Mouse (Mus musculus) common myeloid progenitor, adult 5-6 weeks (primary cell): ENCODE results near the gene Stxbp5l. TPM values are rescaled to one million over a fixed set of nuclear protein-coding genes. Genes with fewer than 3 reads are reported as not detected.
"Not testable (repeated sequence)": the region's sequence is repeated elsewhere in the genome, so short reads cannot be mapped to it uniquely, and the experiment has no call there.

Experiments used
- ATAC-seq: replicated peaks from 2 replicates; pipeline ENCODE4 v1.8.0; 2016; ENCODE audit warnings: low read depth, mild to moderate bottlenecking, moderate TSS enrichment, inconsistent platforms; ENCODE audit not compliant: poor library complexity, severe bottlenecking
- total RNA-seq: library from RNA; stranded (forward); fragments of 200-1000, 187-1606 nt; gene quantifications from 2 replicates; pipeline ENCODE4 v1.2.3, GENCODE M21; 2017

Stxbp5l gene
- not detected in 2 replicates for total RNA-seq

DNA sequence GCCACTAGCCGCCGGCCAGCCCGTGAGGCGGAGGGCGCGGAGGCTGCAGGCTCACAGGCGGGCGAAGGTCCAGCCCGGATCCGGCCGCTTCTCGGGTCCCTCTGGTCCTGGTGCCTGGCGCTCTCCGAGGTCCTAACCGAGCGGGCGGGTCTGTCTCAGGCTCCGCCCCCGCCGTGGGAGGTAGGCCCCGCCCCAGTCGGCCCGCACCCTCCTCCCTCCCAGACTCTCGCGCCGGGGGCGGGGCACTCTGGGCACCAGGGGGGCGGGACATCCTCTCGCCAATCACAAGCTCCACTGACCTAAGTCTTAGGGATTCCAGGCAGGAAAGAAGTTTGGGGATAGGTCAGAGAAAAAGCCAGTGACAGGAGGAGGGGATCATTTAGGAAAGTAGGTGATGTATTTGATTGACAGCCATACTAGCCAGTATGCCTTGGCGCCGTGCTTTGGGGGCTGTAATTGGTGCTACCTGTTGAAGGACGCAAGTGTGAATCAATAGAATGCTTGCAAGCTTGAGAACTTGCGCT is at the start of gene Stxbp5l:
TSS of gene Stxbp5l (minus strand) at position 142 of the 524 bp plus-strand sequence.
- ATAC-seq = peak; percentile 94

DNA sequence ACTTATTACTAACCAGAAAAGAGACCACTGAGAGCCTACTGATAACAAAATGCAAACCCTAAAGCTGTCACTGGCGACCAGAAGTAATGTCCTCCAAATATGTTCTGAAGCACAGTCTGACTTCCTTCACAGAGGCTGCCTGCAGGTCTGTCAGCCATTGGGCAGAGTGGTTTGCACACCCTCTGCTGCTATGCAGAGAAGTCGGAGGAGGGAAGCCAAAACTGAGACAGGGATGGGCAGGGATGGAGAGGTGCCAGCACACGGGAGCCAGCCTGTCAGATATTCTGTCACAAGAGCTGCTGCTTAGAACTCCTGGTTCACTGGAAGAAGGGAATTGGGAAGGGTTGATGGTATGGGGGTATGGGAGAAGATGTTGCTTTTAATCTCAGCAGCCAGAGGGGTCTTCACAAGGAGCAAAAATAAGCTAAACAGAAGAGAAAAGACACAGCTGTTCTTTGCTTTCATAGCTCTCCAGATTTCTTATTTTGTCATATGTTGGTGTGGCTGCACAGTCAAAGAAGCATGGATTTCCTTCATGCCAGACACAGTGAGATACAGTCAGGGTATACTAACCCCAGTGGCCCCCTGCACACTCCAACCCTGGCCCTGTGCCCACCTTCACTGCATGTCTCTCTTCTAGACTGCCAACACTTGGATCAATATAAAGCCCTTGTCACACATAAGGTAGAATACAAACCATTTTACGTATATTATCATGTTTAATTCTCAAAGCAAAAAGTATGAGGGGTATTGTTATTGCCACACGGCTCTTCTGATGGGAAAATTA is 48.8 kb upstream of the Stxbp5l start:
- ATAC-seq = no peak

DNA sequence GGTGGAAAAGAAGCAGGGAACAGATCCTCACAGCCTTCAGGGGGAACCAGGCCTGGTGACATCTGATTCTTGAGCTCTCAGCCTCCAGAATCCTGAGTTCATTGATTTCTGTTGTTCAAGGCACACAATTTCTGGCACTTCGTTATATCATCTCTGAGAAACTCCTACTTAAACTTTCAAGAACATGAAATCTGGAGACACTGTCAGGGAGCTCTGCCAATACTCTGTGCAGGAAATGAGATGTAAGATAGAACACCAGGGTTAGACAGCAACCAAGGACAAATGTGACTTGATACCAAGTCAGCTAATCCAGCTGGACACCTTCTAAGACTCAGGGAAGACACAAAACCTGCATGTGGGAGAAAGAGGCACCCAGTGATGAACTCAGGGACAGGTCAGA is 40.7 kb upstream of the Stxbp5l start:
- no peak for ATAC-seq

DNA sequence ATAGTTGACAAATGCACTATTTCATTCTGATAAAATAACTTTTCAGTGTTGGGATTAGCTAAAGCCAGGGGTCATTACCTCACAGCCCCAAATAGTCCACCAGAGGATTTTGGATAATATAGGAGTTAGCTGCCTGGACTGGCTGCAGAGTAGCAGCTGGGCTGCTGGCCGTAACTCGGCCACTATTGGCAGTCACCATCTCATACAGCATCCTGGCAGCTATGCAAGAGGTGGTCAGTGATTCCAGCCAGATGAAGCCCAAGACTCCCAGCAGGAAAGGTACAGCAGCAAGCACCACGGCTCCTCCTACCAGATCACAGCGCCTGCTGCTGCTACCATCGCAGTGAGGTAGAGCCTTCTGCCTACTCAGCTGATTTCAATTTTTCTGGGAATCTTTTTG is 38.1 kb upstream of the Stxbp5l start:
- no peak for ATAC-seq

DNA sequence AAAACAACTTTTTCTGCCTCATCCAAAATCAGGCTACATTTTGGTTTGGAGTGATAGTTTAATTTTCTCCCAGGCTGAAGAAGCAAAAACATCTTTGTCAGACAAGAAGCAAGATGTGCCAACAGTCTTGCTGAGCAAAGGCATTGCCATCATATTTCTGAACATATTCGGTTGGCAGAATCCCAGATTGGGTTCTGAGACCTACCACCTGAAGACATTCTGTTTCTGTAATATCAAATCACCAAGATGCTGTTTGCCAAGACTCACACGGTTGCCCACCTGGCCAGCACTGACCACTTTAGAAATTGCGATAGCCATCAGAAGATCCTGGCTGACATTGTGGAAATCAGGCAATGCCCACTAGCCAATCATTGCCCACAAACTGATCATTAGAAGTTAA is 37.1 kb upstream of the Stxbp5l start:
- no peak for ATAC-seq

DNA sequence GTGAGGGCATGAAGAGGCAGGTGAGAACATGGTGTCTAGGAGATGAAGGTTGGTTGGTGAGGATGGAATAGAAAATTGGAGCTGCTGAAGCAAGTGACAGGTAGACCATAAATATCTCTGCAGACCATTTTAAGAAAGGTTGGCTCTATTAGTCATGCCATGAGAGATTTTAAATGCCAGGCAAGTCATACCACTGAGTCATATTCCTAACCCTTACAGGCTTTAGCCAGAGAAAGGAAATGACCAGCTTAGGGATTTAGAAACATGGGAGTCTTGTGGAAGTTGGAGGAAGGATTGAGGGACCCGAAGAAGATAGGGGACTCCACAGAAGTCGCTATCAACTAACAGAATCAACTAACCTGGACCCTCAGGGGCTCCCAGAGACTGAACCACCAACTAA is 35.8 kb upstream of the Stxbp5l start:
- no peak for ATAC-seq

DNA sequence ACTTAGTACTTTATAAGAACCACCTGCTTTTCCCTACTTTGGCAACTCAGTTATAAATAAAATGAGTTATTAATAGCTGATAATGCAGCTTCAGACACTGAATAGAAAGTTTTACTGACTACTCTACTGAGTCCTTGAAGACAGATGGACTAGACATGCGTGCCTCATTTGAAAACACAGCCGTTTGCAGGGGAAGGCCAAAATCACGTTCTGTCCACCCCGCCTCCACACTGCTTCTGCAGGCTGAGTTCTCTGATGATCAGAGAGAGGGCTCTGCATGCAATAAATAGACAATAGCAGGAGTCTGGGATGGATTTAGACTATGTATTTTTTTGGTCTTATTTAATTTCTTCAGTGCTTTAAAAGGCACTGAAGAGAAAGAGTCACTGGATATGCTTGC is 20.8 kb upstream of the Stxbp5l start:
- no peak for ATAC-seq

DNA sequence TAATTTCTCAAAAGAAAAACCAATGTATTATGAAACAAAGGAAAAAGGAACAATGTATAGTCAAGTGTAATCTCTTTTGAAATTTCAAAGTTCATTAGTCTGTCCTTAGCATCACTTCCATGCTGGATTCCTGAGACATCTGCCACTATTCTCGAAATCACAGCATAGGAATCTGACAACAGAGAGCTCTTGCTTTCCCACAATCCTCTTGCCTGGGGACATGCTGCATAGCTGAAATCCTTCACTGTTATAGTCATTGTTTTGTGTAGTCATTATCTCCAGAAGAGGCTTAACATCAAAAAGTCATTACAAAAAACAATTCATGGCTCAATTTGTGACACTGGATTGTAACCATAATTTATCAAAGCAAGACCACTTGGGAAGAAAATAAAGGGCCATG is 20.2 kb upstream of the Stxbp5l start:
- ATAC-seq = no peak

DNA sequence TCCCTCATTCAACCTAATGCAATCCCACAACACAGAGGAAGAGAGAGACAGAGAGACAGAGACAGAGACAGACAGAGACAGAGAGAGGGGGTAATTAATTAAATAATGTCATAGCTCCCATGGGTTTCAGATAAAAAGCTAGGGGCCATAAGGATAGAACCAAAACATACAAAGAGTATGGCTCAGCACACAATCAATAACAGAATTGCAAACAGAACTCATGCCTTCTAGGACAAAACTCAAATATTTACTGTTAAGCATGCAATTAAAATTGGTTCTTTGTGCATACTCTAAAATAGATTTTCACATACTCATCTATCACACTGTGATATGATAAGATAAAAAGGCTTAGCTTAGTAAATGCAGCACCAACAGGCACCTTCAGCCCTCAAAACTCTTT is 5.2 kb upstream of the Stxbp5l start:
- no peak for ATAC-seq

DNA sequence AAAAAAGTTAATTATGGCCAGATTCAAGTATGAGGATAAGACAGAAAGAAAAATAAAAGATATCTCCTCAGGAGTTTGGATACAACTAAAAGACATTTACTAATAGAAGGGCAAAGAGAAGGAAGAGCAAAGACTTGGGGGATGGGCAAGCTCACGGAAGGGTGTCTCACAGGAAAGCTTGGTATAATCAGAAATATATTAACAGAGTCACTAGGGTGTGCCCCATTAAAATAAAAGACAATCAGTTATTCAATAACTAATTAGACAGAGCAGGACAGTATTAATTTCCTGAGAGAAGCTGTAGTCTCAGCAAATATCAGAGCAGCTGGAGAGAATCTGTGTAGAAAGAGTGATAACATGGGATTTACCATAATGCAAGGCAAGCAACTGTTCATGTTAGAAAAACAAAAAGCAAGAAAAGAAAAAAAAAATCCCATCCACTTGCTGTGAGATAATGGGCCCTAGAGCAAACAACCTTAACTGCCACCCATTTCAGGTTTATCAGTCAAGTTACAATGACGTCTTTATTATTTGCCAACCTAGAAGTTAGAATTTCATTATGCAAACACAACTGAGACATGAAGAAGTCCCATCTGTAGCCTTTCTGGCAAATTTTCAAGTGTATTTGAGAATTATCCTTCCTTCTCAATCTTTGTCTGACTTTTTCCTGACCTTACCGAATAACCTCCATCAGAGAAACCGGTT is 4.6 kb upstream of the Stxbp5l start:
- ATAC-seq = no peak

DNA sequence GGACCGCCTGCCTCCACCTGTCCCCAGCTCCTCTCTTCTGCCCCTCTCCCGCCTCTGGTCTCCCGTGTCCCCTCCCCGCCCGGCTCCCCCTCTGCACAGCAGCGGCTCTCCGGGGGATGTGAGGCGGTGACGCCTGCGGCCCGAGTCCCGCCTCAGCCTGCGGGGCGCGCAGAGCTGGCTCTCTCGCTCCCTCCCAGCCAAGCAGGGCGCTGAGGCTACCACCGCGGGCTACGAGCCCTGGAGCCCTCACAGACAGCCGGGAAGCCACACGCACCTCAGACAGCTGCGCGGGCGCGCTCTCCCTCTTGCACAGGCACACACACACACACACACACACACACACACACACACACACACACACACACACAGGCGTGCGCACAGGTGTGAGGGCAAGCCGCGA is 393 bp downstream of the Stxbp5l start:
- peak; percentile 36 for ATAC-seq

DNA sequence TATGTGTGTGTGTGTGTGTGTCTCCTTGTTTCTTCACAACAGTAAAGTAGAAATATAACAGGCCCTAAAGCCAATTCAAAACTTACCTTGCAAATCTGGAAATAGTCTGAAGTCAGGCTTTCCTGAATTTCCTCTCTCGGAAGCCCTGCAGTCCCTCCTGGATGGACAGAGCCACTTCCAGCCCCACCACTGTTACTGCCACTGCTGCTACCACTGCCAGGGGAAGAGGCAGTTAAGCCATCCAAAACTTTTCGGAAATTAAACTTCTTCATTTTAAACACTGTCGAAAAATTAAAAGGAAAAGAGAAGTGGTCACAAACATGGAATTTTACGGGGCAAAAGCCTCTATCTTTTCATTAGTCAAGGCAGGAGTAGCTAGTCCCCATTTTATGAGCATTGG is 1.3 kb downstream of the Stxbp5l start:
- no peak for ATAC-seq

DNA sequence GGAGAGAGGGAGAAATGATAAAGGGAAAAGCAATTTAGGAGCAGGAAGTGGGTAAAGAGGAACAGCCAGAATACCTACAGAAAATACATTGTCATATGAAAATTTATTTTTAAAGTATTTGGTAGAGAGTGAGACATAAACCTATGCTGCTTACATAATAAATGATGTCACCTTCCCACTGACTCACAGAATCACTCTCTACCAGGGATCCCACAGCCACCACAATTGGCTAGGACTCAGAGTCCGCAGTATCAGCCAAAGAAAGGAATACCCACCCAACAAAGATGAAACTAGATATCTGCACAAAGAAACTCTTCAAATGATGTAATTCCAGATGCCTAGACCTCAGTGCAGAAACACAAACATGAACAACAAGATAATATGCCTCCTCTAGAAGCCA is 12.0 kb downstream of the Stxbp5l start:
- no peak for ATAC-seq

DNA sequence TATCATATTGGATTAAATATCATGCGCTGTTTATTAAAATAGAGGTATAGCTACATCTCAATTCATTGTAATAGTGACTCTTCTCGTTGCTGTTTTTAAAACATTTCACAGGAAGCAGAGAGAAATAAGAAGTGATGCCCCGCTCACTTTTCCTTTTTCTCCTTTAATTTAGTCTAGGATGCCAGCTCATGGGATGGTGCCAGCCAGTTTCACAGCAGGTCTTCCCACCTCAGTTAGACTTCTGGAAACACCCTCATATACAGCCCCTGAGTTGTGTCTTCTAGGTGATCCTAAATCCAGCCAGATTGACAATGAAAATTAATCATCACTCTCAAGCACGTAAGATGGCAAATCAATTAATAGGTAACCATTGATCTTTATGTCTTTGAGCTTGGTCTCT is 17.3 kb downstream of the Stxbp5l start:
- ATAC-seq = no peak

DNA sequence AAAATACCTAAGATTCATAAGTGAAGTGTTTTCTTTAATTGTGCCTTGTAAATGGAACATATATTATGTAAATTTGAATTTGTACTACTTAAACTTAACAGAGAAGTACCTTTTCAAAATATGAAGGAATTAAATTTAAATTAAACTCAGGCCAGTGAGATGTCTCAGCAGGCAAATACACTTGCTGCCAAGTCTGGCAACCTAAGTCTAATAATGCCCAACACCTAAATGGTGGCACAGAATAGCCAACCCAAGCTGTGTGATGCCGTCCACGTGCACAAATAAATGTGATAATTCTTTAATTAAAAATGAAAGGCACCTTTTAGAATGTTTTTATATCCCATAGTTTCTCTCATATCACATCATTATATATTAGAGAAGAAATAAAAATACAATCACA is 20.8 kb downstream of the Stxbp5l start:
- ATAC-seq = no peak

DNA sequence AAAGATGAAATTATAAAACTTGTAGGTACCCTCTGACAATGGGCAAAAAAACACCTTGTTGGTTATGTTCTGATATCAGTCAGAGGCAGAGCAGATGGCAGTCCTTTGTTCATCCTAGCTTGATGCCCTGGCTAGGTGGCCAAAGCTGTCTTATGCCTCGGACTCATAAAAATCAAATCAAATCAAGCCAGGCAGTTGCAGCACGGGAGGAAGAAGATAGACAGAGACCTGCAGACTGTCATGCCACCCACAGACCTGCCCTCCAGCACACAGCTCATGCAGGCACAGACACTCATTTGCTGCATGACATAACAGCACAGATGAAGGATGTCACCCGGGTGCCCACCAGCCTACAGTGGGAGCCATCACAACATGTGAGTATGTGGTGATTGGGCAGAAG is 29.1 kb downstream of the Stxbp5l start:
- no peak for ATAC-seq

DNA sequence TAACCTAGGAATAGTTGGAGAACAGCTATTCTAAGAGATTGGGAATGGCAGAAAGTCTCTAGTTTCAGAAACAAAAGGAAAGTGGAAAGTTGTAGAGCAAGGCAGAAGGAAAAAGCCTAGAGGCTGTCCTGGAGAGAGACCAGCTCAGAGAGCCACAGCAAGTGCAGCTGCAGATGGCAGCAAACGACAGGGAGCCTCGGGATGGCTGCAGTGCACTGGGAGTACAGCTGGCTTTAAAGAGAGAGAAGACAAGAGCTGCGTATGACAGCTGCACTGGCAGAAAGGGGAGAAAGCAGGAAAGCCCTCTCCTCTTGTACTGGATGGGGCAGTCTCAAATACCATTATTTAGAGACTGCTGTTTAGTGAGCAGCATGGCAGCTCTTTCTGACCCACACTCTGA is 37.7 kb downstream of the Stxbp5l start:
- no peak for ATAC-seq

DNA sequence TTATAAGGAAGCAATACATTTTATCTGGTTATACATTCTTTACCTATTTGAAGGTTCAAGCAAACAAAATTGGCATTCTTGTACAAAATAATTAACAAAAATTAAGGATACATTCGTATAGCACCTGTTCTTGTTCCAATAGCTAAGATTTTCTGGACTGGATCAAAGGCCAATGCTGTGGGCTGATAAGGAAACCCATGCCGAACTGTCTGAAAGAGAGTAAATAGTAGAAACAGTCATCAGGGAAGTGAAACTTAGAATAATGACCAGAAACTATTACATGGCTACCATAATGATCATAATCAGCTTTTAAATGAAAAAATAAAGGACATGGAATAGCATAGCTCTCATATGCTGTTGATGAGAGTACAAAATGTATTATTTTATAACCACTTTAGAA is 39.8 kb downstream of the Stxbp5l start:
- ATAC-seq = no peak

DNA sequence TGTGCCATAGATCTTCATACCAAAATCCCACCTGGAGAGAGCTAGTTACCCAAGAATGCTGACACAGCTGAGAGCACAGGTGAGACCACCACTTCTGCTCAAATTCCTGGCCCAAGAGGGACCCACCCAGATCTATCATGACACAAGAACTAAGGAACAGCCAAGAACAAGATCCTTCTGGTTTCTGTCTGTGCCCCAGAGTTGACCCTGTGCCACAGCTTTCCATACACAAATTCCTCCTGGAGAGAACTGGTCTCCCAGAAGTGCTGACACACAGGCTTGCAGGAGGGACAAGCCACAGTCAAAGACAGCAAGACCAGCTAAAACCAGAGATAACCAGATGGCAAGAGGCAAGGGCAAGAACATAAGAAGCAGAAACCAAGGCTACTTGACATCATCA is 43.3 kb downstream of the Stxbp5l start:
- not testable (repeated sequence) for ATAC-seq

DNA sequence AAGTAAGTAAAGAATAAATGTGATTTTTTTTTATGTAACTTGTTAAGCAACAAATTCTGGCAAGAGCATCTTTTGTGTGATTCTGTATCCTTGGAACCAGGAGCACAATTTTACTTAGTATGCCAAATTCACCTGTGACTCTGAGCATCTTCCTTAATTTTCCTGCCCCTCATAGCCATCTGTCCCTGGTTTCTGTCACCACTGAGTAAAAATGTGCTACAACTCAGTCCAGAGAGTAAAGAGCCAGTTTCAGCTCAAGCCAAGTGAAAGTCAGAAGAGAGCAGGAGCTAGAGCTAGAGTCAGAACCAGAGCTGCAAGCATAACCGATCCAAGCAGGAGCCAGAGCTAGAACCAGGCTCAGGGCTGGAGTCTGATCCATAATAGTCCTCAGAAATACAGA is 46.6 kb downstream of the Stxbp5l start:
- no peak for ATAC-seq

DNA sequence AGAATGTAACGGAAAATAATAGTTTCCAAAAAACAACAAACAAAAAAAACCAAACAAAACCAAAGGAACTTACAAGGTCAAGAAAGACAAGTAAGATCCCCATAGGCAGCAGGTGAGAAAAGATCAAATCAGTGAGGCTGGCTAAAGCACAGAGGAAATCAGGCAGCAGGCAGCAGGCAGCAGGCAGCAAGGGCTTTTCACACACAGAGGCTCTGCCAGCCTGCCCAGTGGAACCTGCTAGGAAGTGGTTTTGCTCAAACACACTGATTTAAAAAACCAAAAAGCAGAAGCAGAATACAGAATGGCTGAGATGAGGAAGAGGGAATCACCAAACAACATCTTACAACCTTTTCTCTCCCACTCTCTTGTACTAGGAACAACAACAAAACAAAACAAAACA is 47.2 kb downstream of the Stxbp5l start:
- 0 out of 2 replicates have a peak, but pooled peaks have one; percentile 39 for ATAC-seq

DNA sequence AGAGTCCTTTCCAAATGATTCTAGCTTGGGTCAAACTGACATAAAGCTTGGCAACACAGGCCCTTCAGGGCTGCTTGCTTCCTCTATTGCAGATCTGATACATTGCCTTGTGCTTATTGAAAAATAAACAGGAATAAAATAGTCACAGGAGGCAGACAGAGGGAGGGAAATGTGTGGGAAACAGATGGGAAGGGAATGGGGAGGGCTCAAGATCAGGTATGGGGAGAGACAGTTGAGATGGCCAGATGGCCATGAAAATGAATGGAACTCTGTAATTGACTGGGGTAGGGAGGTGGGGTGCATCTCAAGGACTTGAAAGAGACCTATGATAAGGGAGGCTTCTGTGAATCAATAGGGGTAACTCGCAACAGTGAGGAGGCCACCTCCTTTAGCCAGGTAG is 80.3 kb downstream of the Stxbp5l start:
- ATAC-seq = no peak
